Mouse (Mus musculus) ES-Bruce4 (cell line): ENCODE measurements at regions not wholly inside any gene's neighbourhood (a gene's known extent, or its start where the extent isn't known, plus 50 kb on each side); places are given as distances from the start of the nearest gene placed in this dataset.

Experiments used
- H3K27ac ChIP-seq: 2 replicates; pipeline ENCODE4 v1.5.1; 2012; ENCODE audit warnings: low read length, inconsistent platforms; ENCODE audit not compliant: insufficient read depth
- H3K27me3 ChIP-seq: 2 replicates; pipeline ENCODE4 v1.6.1; 2012; ENCODE audit warnings: mild to moderate bottlenecking, low read length, inconsistent platforms; ENCODE audit not compliant: control insufficient read depth, poor library complexity, insufficient read depth, severe bottlenecking
- H3K36me3 ChIP-seq: 2 replicates; pipeline ENCODE4 v1.6.1; 2012; ENCODE audit warnings: inconsistent platforms, mild to moderate bottlenecking, low read length, moderate library complexity; ENCODE audit not compliant: control insufficient read depth, poor library complexity, insufficient read depth, severe bottlenecking
- H3K4me1 ChIP-seq: one replicate; pipeline ENCODE4 v1.8.1; 2011; ENCODE audit warnings: low read length; ENCODE audit not compliant: control insufficient read depth, insufficient read depth
- H3K4me3 ChIP-seq: 2 replicates; pipeline ENCODE4 v1.5.1; 2011; ENCODE audit warnings: low read depth, mild to moderate bottlenecking, low read length
- H3K9ac ChIP-seq: 2 replicates; pipeline ENCODE4 v1.6.1; 2012; ENCODE audit warnings: low read depth, mild to moderate bottlenecking, inconsistent platforms; ENCODE audit not compliant: poor library complexity, severe bottlenecking
- H3K9me3 ChIP-seq: replicated peaks from 2 replicates; pipeline ENCODE4 v1.6.1; 2012; ENCODE audit warnings: mild to moderate bottlenecking, low read length, inconsistent platforms; ENCODE audit not compliant: control insufficient read depth, poor library complexity, insufficient read depth, severe bottlenecking
- CTCF ChIP-seq: IDR thresholded peaks from one replicate; pipeline ENCODE4 v1.8.1; 2011; ENCODE audit warnings: low read depth, low read length
- EP300 ChIP-seq: IDR thresholded peaks from 2 replicates; pipeline ENCODE4 v1.6.1; 2011; ENCODE audit warnings: low read depth, low read length; ENCODE audit not compliant: insufficient read depth
- POLR2A ChIP-seq: IDR thresholded peaks from one replicate; pipeline ENCODE4 v1.8.1; 2011; ENCODE audit warnings: low read length; ENCODE audit not compliant: insufficient read depth

DNA sequence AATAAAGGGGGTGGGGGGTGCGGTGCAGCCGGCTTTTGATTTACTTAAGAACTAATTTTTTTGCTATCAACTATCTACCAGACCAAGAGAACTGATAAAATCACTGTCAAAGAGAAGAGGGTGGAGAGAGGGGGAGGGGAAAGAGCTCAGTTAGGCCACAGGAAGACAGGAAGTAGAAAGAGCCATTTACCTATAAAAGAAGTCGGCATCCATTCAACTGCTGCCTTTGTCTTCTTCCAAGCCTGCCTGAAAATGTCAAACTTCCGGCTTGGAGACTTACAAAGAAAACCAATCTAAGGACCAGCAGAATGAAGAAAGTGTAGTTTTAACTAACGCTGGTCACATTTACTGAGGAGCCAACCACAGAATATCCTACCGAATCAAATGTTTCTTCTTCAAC lies 562.4 kb downstream of the Nebl start:
- H3K4me3 ChIP-seq: no peak overlapping the region
- no peak overlapping the region for H3K9ac ChIP-seq
- H3K27ac ChIP-seq: peak overlapping the region; percentile 36; the same call in 1 of the 2 replicates
- no peaks in the 10 kb centered on the region for H3K4me1 ChIP-seq
- no peaks in the 10 kb centered on the region for H3K36me3 ChIP-seq
- H3K9me3 ChIP-seq: no peaks in the 10 kb centered on the region
- H3K27me3 ChIP-seq: no peaks in the 10 kb centered on the region
- TF ChIP-seq POLR2A (no peak), CTCF (no peak), EP300 (no peak)

DNA sequence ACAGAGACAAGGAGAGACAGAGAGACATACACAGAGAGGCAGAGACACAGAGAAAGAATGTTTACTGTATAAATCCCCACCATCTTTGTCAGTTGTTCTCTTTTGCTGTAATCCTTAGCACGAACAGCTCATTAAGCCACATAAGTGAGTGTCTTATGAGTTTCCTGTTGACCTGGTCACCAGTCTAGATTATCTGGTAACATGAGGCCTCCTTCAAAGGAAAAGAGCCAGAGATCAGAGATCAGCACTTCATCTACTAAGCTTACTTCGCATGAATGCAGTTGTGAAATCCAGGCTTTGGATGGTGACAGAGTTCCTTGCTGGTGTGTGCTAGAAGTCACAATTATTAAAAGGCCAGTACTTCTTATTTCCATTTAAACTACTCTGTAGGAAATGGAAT lies 566.2 kb downstream of the Nebl start:
- no peaks in the 10 kb centered on the region for H3K9me3 ChIP-seq
- TF ChIP-seq POLR2A (no peak), CTCF (no peak), EP300 (no peak)

DNA sequence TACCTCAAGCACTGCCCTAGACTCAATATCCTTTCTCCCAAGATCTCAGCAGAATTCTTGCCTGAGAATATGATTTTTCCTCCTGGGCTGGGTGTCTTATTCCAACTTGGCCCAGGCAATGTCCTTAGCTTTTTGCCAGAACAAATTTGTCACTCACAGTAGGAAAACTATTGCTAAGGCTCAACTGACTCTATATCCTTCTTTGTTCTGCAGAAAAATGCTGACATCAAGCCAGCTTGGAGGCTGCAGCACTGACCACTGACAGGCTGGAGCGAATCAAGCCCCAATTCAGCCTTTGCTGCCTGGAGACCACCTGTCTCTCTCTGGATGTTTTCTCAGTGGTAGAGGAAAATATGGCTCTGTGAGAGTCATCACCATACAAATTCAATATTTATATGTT lies 572.8 kb downstream of the Nebl start:
- no peak overlapping the region for H3K9ac ChIP-seq
- no peak overlapping the region for H3K4me3 ChIP-seq
- peaks cover 10% of the 10 kb centered on the region for H3K9me3 ChIP-seq
- H3K27me3 ChIP-seq: no peaks in the 10 kb centered on the region
- no peaks in the 10 kb centered on the region for H3K4me1 ChIP-seq
- H3K27ac ChIP-seq: no peak overlapping the region
- H3K36me3 ChIP-seq: no peaks in the 10 kb centered on the region
- TF ChIP-seq CTCF (no peak), POLR2A (no peak), EP300 (no peak)

More for the DNA sequence above, 566.2 kb downstream of the Nebl start:
- Histone ChIP-seq H3K4me3 (no peak overlapping the region), H3K4me1 (no peaks in the 10 kb centered on the region), H3K27ac (no peak overlapping the region), H3K9ac (no peak overlapping the region), H3K36me3 (no peaks in the 10 kb centered on the region), H3K27me3 (no peaks in the 10 kb centered on the region)

DNA sequence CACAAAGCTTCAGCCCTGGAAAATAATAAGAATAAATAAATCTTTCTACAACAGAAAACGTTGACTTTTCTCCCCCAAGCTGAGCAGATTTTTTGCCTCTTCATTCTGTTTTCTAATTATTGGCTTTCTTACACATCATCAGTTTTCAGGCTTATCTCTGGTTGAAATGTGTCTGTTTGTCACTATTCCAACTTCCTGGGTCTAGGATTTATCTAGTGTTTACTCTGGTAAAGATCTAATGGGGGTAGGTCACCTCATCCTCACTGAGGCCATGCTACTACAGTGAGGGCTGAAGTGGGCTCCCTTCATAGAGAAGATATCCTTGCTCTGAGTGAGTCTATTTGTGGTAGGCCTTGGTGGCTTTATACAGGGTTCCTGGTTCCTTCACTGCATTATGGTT lies 573.9 kb downstream of the Nebl start:
- Histone ChIP-seq H3K4me1 (no peaks in the 10 kb centered on the region), H3K9ac (no peak overlapping the region), H3K4me3 (no peak overlapping the region), H3K36me3 (no peaks in the 10 kb centered on the region), H3K9me3 (peaks cover 10% of the 10 kb centered on the region), H3K27me3 (no peaks in the 10 kb centered on the region), H3K27ac (no peak overlapping the region)
- TF ChIP-seq EP300 (no peak), POLR2A (no peak), CTCF (no peak)

DNA sequence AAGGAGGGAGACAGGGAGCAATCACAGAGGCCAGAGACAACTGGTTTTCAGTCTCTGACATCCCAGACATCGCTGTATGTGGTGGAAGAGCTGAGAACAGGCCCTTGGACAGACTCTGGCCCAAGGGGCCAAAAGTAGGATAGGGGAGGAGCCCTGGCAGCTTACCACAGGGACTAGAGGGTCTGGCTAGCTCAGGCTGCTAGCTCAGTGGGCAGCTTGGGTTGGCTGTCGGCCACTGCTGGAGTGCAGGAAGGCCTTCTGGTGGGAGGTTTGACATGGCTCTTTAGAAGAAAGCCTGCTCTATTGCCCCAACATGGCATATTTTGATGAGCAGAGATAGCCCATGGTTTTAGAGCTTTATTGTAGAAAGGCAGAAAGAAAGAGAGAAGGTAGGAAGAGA lies 575.7 kb downstream of the Nebl start:
- H3K4me3 ChIP-seq: no peak overlapping the region
- H3K4me1 ChIP-seq: no peaks in the 10 kb centered on the region
- no peak for TF ChIP-seq POLR2A
- TF ChIP-seq EP300: no peak
- TF ChIP-seq CTCF: no peak
- no peak overlapping the region for H3K9ac ChIP-seq
- peaks cover 10% of the 10 kb centered on the region for H3K9me3 ChIP-seq
- no peak overlapping the region for H3K27ac ChIP-seq
- no peaks in the 10 kb centered on the region for H3K36me3 ChIP-seq
- no peaks in the 10 kb centered on the region for H3K27me3 ChIP-seq

DNA sequence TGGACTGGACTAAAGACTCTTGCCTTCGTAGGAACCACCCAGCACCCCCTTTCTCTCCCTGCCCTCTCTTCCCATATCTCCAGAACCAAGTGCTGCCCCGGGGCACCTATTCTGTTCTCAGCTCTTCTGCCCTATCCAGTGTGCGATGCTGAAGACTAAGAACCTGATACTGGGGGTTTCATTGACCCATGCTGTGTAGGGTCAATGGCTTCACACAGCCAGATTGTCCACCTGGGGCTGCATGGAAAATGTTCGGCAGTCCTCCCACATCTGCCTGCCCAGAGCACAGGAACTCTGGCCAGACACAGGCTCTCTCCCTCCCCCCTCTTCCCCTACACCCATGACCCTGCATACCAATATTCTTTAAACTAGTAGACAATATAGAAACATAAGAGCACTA lies 607.6 kb downstream of the Nebl start:
- TF ChIP-seq EP300 (no peak), CTCF (no peak), POLR2A (no peak)

More for the DNA sequence above, 607.6 kb downstream of the Nebl start:
- H3K27ac ChIP-seq: no peak overlapping the region
- H3K9ac ChIP-seq: no peak overlapping the region
- H3K36me3 ChIP-seq: no peaks in the 10 kb centered on the region
- H3K9me3 ChIP-seq: peaks cover 5% of the 10 kb centered on the region; the same call in 1 of the 2 replicates
- H3K4me3 ChIP-seq: no peak overlapping the region
- H3K4me1 ChIP-seq: no peaks in the 10 kb centered on the region
- H3K27me3 ChIP-seq: no peaks in the 10 kb centered on the region
